Comparison of ENCODE assay signal across 9 mouse cellular contexts in the genomic region with DNA sequence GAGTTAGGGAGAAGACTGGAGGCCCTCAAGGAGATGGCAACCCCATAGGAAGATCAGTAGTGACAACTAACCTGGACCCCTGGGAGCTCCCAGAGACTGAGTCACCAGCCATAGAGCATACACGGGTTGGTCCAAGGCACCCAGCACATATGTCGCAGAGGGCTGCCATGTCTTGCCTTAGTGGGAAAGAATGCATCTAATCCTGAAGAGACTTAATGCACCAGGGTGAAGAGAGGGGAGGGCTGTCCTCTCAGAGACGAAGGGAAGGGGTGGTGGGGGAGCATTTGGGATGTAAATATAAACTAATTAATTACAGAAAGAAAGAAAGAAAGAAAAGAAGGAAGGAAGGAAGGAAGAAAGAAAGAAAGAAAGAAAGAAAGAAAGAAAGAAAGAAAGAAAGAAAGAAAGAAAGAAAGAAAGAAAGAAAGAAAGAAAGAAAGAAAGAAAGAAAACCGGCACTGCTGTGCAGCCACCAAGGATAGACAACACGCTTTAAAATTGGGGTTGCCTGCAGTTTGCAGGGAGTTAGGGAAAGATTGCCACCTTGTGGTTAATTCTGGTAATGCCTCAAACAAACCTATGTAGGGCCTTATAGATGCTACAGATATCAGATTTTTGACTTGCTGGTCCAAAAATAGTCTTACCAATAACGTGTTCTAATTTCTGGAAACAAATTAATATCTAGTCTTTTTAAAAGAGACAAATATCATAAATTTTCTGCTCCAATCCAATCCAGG. TPM values are rescaled to one million over a fixed set of nuclear protein-coding genes. Genes with fewer than 3 reads are reported as not detected.
A peak's percentile ranks its signal among the peaks of the same experiment; 100 is the strongest.
DNase-seq lines count a peak whose midpoint lies in the region; ATAC-seq and TF ChIP-seq lines count a peak whose summit lies in the region.
"Had no signal": no experiment of that assay in that cellular context is flagged by ENCODE, and none has a peak within 500 bp of the region (broad histone marks: within the 10 kb centered on the region; RNA-seq: fewer than 3 reads in every experiment).

No protein-coding gene starts in this region.

- TF ChIP-seq POLR2A in embryonic fibroblast, embryonic 13.5 days (IDR thresholded peaks at IDR 0.05; ENCODE audit: low read depth, low read length): no peak

- intact Hi-C loops in left cerebral cortex, postnatal 4 days (cut with DNase I): loop anchor here (2.0 to 5.0 kb wide), 2 partner anchors 179 to 296 kb away; no protein-coding TSS in a partner anchor

- H3K9me3 ChIP-seq in hindbrain, embryonic 16.5 days (ENCODE audit: control insufficient read depth, low read length): no peaks in the 10 kb centered on the region
- H3K9me3 ChIP-seq: neural tube, embryonic 12.5 days had no signal

- ATAC-seq in hindbrain, embryonic 16.5 days: peak; percentile 79
- 0 out of 2 replicates have a peak, but pooled peaks have one; percentile 60 for ATAC-seq in monocyte, adult 5-6 weeks (replicated peaks; ENCODE audit: insufficient number of reproducible peaks, low FRiP score, low TSS enrichment, poor library complexity, severe bottlenecking)

- 31% methylated on average over 6 of the region's 6 CpGs for WGBS in hindbrain, embryonic 16.5 days

- 0 out of 2 replicates have a peak, but pooled peaks have one; percentile 22 for TF ChIP-seq CTCF in embryonic fibroblast, embryonic 13.5 days (IDR thresholded peaks at IDR 0.05; ENCODE audit: borderline replicate concordance, insufficient read depth, low read length)

- no peak overlapping the region for H3K4me3 ChIP-seq in embryonic fibroblast, embryonic 13.5 days (ENCODE audit: insufficient read depth, low read length)
- no peak overlapping the region for H3K4me3 ChIP-seq in hindbrain, embryonic 16.5 days (ENCODE audit: low read length)
- H3K4me3 ChIP-seq: neural tube, embryonic 12.5 days had no signal

- no peak overlapping the region for H3K9ac ChIP-seq in hindbrain, embryonic 16.5 days (ENCODE audit: low read depth, low read length)
- H3K9ac ChIP-seq: neural tube, embryonic 12.5 days had no signal

- no peak overlapping the region for H3K27ac ChIP-seq in embryonic fibroblast, embryonic 13.5 days (ENCODE audit: insufficient read depth, low read length)
- H3K27ac ChIP-seq in hindbrain, embryonic 16.5 days (ENCODE audit: low read depth, low read length): no peak overlapping the region
- H3K27ac ChIP-seq: neural tube, embryonic 12.5 days had no signal

- no peaks in the 10 kb centered on the region for H3K27me3 ChIP-seq in hindbrain, embryonic 16.5 days (replicated peaks; ENCODE audit: control insufficient read depth, insufficient read depth, low read length)
- H3K27me3 ChIP-seq: neural tube, embryonic 12.5 days had no signal

- H3K4me2 ChIP-seq in hindbrain, embryonic 16.5 days (ENCODE audit: low read length): no peak overlapping the region
- H3K4me2 ChIP-seq: neural tube, embryonic 12.5 days had no signal

- peak; percentile 66 for DNase-seq in ovary, postnatal 14 days (ENCODE audit: low spot score)
- no peak for DNase-seq in ovary, postnatal 10 days (ENCODE audit: low spot score)
- DNase-seq in adrenal gland, postnatal 14 days: peak; percentile 74
- peak; percentile 49 for DNase-seq in left cerebral cortex, postnatal 4 days
- peak; percentile 72 for DNase-seq in thymus, postnatal 4 days

- no peaks in the 10 kb centered on the region for H3K36me3 ChIP-seq in hindbrain, embryonic 16.5 days (ENCODE audit: control insufficient read depth, insufficient read depth, low read length)
- H3K36me3 ChIP-seq: neural tube, embryonic 12.5 days had no signal

- no peaks in the 10 kb centered on the region for H3K4me1 ChIP-seq in embryonic fibroblast, embryonic 13.5 days (ENCODE audit: control insufficient read depth, insufficient read depth, low read length)
- peaks cover 14% of the 10 kb centered on the region for H3K4me1 ChIP-seq in hindbrain, embryonic 16.5 days (ENCODE audit: control insufficient read depth, insufficient read depth, low read depth, low read length)

RNA-seq across cellular contexts. Expression of a gene that starts 30.1 kb away (rescaled TPM):
- total RNA-seq in adrenal gland, postnatal 14 days (2021): 2.6 and 3.3 TPM in 2 replicates
- 1.9 and 2.3 TPM in 2 replicates for polyA plus RNA-seq in embryonic fibroblast, embryonic 13.5 days (2011; ENCODE audit: insufficient read length, low read depth, missing spikeins)
- 2.3 and 2.8 TPM in 2 replicates for polyA plus RNA-seq in hindbrain, embryonic 16.5 days (2015; fragmentation: Nextera tagmentation; extraction: Ambion mirVana)
- 1 to 10 TPM; 2.4 to 2.5 TPM for total RNA-seq in left cerebral cortex, postnatal 4 days (2021)
- 0.75 to 1.2 TPM in 2 of 3 replicates, not detected in the other for total RNA-seq in monocyte, adult 5-6 weeks (2017)

RNA-seq across cellular contexts. Expression of a gene that starts 34.8 kb away (rescaled TPM):
- total RNA-seq in adrenal gland, postnatal 14 days (2021): not detected in 2 replicates
- not detected in 2 replicates for polyA plus RNA-seq in embryonic fibroblast, embryonic 13.5 days (2011; ENCODE audit: insufficient read length, low read depth, missing spikeins)
- polyA plus RNA-seq in hindbrain, embryonic 16.5 days (2015; fragmentation: Nextera tagmentation; extraction: Ambion mirVana): not detected in 2 replicates
- not detected for total RNA-seq in left cerebral cortex, postnatal 4 days (2021)
- total RNA-seq in monocyte, adult 5-6 weeks (2017): not detected in 3 replicates
- polyA plus RNA-seq: neural tube, embryonic 12.5 days had no signal
